Mouse (Mus musculus): ENCODE measurements around the gene D030056L22Rik.

The D030056L22Rik gene

GRCm38 (mm10) chr19:18731077-18731476 is 18.1 kb downstream of the D030056L22Rik start:
- peak; percentile 67 for DNase-seq (ENCODE audit: low spot score)

- no peak for DNase-seq (ENCODE audit: low spot score)
These were observed 22.9 kb downstream of the D030056L22Rik start for GRCm38 (mm10) chr19:18735901-18736300.

GRCm38 (mm10) chr19:18739146-18739545 is 26.2 kb downstream of the D030056L22Rik start:
- no peak for DNase-seq (ENCODE audit: low spot score)

- no peak for DNase-seq (ENCODE audit: low spot score)
These were observed 31.0 kb downstream of the D030056L22Rik start for GRCm38 (mm10) chr19:18743946-18744345.

- no peak for DNase-seq (ENCODE audit: low spot score)
These were observed 33.8 kb downstream of the D030056L22Rik start for GRCm38 (mm10) chr19:18746576-18747340.

- DNase-seq (ENCODE audit: low spot score) = no peak
These were observed 34.4 kb downstream of the D030056L22Rik start for GRCm38 (mm10) chr19:18747379-18747778.

GRCm38 (mm10) chr19:18749598-18750339 is 36.8 kb downstream of the D030056L22Rik start, which contains the start of gene Trpm6:
Gene Trpm6 (plus strand): TSS chr19:18749983.
- DNase-seq (ENCODE audit: low spot score) = peak; percentile 79

GRCm38 (mm10) chr19:18757191-18757590 is 44.2 kb downstream of the D030056L22Rik start:
- no peak for DNase-seq (ENCODE audit: low spot score)

- DNase-seq (ENCODE audit: low spot score) = peak; percentile 74
These were observed 44.7 kb downstream of the D030056L22Rik start for GRCm38 (mm10) chr19:18757706-18758105.

- peak; percentile 82 for DNase-seq (ENCODE audit: low spot score)
These were observed 45.3 kb downstream of the D030056L22Rik start for GRCm38 (mm10) chr19:18758269-18758668.

GRCm38 (mm10) chr19:18758916-18759315 is 45.9 kb downstream of the D030056L22Rik start:
- DNase-seq (ENCODE audit: low spot score) = peak; percentile 11

GRCm38 (mm10) chr19:18766399-18766798 is 53.4 kb downstream of the D030056L22Rik start:
- DNase-seq (ENCODE audit: low spot score) = no peak

Data from yolk sac, embryonic 10.5 days (tissue).